Mouse (Mus musculus): ENCODE results near the gene Bclaf3.
"Not testable (repeated sequence)": the region's sequence is repeated elsewhere in the genome, so short reads cannot be mapped to it uniquely, and the experiment has no call there.

Gene Bclaf3

DNA sequence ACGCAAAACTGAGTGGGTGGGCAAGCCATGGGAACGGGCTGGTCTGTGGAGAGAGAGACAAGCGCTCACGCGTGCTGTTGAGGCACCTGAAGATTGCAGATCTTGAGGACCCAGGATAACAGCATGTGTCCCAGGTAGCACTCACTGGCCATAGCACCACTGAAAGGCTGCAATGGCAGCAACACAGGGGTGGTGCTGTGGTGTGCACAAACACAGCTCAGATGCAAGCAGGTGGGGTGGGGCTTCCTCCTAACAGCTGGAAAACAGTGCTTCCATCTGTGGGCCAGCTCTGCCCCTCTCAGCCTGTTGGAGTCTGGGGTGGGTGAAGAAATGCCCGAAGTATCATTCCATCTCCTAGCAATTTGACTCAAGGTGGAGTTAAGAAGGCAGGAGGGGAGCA, at the start of gene Bclaf3:
Gene Bclaf3, plus strand, starts transcription at position 301 of the 400 bp plus-strand sequence.
- no peak for DNase-seq

DNA sequence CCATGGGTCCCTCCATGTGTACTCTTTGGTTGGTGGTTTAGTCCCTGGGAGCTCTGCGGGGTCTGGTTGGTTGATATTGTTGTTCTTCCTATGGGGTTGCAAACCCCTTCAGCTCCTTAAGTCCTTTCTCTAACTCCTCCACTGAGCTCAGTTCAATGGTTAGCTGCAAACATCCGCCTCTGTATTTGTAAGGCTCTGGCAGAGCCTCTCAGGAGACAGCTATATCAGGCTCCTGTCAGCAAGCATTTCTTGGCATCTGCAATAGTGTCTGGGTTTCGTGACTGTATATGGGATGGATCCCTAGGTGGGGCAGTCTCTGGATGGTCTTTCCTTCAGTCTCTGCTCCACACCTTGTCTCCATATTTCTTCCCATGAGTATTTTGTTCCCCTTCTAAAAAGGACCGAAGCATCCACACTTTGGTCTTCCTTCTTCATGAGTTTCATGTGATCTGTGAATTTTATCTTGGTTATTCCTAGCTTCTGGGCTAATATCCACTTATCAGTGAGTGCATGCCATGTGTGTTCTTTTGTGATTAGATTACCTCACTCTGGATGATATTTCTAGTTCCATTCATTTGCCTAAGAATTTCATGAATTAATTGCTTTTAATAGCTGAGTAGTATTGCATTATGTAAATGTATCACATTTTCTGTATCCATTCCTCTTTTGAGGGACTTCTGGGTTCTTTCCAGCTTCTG, 48.1 kb upstream of the Bclaf3 start:
- DNase-seq = not testable (repeated sequence)

DNA sequence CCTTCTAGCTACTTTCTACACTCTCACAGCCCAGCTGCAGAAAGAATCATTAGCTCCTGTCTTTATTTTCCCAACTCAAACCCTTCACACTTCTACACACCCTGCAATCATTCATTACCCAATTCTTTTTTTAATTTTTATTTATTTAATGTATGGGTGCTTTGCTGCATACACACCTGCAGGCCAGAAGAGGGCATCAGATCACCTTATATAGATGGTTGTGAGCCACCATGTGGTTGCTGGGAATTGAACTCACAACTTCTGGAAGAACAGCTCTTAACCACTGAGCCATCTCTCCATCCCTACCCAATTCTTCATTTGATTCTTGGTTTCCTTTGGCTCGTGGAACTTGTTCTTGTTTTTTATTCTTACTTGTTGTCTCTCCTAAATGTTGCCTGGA, 42.2 kb upstream of the Bclaf3 start:
- no peak for DNase-seq

DNA sequence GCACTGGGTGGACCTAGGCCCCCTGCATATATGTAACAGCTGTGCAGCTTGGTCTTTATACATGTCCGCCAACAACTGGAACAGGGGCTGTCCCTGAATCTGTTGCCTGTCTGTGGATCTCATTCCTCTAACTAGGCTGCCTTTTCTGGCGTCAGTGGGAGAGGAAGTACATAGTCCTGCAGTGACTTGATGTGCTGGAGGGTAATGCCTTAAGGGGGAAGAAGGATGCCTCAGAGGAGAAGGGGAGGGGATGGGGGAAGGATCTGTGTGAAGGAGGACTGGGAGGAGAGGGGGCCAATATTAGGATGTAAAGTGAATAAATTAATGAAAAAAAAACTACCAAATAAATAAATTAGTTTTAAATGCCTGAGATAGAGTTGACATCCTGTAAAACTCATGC, 23.3 kb upstream of the Bclaf3 start:
- DNase-seq = no peak

DNA sequence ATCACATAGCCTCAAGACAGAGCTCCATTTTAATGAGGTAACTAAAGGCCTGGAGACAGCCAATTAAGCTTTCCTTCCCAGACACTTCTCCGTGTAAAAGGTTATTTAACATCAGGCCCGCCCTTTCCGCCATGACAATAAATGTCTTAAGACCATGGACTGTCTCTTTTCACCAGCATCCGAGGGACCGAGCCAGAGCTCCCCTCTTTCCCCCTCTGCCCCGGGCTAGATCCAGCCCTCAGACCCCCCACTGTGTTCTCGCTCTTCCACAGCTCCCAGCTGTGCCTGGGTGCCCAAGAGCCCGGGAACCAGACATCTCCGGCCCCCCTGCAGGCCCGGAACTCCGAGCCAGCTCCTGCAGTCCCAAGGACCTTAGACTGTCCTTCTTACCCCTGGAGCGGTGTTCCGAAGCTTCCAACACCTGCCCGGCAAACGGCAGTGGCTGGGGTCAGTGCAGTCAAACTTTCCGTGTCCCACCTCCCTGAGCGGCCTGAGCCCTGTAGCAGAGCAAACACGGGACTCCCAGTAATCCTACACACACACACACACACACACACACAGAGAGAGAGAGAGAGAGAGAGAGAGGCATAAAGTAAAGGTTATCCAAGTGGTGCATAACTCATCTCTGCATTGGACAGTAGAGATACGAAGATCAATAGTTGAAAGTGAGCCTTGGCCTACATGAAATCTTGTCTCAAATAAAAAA, 18.0 kb upstream of the Bclaf3 start:
- no peak for DNase-seq

DNA sequence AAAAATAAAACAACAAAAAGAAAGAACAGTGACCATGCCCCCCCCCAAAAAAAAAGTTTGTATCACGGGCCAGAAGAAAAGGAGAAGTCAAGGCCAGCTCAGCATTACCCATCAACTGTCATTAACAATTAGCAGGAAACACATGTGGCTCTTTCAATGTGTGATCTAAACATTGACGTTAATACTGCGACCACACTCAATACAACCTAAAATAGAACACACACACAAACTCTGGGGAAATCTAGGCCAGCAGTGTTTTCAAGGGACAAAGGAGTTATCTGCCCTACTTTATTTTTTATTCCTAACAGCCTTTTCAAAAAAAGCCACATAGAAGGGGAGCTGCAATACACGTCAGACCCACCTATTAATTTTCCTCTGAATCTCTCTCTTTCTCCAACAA, 17.4 kb upstream of the Bclaf3 start:
- DNase-seq = no peak

DNA sequence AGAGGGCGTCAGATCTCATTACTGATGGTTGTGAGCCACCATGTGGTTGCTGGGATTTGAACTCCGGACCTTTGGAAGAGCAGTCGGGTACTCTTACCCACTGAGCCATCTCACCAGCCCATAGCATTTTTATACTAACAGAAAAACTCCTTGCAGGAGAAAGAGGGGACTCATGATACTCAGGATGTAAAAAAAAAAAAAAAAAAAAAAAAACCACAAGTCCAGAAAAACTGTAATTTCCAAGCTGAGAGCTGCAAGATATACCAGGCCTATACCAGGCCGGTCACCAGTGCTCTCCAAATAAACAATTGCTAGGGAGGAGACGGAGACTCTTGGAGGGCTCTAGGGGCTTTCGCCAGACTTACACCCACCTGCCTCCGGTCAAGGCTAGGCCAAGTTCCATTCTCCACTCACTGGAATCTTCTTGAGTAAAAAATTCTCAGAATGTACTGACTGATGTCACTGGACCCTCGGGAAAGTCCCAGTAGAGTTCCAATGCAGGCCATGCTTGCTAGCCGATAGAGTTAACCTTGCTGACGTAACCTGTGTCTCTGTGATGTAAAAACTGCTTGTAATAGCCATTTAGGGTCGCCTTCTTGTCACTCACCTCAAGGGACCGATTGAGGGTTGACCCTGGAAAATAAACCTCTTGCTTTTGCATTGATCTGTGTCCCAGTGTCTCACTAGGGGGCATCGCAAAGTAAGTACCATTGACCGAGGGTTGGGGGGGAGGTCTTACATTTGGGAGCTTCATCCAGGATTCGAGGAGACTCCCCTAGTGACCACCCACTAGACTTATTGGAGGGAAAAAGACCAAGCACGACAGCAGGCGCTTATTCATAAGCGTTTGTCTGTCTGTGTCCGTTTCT, 16.4 kb upstream of the Bclaf3 start:
- no peak for DNase-seq

DNA sequence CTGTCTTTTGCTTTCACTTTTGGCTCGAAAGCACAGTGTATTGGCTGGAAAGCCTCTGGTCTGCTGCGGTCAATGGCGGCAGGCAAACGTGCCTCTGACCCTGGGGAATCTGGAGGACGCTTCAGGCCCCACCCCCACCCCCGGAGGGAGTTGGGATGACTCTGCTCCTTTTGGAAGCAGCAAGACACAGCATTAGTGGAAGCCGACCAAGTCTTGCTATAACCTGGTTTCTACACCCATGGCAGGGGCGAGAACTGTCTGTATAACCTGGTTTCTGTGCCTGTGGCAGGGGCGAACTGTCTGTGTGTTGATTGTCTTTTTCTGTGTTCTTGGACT, 15.8 kb upstream of the Bclaf3 start:
- DNase-seq = no peak

DNA sequence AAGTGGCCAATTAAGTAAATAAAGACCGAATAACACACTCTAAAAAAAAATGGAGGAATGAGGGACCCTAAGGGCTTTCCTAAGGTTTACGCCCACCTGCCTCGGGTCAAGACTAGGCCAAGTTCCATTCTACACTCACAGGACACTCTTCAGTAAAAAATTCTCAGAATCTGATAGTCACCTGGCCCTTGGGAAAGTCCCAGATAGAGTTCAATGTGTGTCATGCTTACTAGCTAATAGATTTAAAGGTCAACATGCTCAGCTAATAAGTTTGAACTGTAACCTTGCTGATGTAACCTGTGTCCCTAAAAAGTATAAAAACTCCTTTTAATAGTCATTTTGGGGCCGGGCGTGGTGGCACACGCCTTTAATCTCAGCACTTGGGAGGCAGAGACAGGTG, 10.9 kb upstream of the Bclaf3 start:
- DNase-seq = no peak

DNA sequence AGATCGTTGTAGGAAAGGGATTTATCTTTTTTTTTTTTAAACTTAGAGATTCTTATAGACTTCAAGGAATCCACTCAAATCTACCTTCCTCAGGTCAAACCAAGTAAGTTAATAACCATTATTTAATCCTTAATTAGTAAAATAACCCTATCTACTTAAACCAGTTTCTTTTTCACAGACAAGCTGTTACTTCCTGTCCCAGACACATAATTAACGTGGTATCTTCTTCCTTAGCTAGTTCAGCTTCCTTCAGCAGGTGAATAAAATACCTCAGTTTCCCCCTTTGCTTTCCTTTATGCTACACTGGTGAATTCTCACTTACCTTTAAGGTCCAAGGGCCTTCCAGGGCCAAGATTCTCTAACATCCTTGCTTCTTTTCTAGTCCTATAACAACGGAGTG, 4.7 kb upstream of the Bclaf3 start:
- DNase-seq = no peak

DNA sequence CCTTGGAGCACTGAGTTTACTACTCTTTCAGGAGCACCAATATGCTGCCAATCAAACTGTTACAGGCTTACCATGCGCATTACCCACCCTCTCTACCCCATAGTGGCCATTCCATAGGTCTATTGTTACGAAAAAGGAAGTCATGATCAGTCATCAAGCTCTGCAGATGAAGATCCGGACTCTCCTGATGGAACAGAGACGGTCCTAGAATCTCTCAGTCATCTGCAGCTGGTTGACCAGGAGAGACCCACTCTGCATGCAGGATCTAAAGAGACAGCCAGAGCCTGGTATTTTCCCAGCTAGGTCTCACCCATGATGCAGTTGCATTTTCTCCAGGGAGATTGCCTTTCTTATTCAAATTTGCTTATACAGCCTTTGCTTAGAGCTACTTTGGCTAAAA, 3.8 kb upstream of the Bclaf3 start:
- no peak for DNase-seq

DNA sequence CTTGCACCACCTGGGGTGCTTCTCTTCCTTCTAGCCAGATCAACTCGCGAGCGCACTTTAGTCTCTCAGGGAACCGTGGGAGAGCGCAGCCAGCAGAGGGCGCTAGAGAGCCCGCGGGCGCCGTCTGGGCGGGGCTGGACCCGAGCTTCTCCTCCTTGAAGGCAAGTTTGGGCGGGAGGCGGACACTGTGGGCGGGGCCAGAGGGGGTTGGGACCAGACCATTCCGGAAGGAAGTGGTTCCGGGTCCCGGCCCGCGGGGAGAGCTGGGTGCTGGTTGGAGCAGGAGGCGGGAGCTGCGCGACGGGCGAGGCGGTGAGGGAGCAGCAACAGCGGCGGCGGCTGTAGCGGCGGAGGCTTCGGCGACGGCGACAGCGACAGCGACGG, 5.9 kb downstream of the Bclaf3 start:
- DNase-seq = peak; percentile 96

DNA sequence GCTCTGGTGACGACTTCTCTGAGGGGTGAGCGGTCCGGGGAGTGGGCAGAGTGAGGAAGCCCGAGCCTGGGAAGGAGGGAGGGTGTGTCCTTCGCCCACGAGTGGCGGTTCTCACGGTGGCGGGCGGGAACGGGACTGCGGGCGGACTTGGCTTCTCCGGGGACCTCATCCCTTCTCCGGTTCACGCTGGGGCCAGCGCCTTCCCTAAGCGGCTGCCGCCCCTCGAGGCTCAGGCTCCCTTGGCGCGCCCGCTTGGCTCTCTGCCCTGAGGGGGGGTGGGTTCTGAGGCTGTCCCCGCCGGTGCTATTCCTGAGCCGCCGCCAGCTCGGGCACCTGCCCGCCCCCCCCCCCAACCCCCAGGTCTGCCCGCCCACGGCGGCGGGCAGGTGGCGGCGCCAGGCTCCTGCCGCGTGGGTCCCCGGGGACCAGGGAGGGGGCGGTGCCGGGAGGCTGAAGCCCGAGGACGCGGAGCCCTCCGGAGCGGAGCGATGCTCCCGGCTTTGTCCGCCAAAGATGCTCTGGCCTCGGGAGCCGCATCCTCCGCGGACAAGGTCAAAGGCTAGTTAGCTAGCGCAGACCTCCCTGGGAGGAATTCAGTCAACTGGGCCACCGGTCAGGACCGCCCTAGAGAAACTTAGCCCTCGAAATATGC, 6.4 kb downstream of the Bclaf3 start:
- no peak for DNase-seq

DNA sequence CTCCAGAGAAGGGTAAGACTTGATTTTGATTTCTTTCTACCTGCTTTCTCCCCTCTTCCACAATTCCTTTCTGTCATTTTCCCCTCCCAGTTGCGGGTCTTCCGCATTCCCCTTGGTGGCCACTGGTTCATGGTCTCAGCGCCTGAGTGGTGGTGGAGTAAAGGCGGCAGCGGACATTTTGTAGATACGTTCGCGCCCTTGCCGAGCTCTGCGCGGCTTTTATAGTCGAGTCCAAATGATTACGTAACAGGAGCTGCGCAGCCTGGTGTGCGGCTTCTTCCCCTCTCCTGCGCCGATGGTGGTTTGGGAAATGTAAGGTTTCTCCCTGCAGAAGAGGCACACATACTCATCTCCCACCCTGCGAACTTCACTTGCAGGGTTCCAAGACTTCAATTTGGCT, 15.4 kb downstream of the Bclaf3 start:
- DNase-seq = no peak

DNA sequence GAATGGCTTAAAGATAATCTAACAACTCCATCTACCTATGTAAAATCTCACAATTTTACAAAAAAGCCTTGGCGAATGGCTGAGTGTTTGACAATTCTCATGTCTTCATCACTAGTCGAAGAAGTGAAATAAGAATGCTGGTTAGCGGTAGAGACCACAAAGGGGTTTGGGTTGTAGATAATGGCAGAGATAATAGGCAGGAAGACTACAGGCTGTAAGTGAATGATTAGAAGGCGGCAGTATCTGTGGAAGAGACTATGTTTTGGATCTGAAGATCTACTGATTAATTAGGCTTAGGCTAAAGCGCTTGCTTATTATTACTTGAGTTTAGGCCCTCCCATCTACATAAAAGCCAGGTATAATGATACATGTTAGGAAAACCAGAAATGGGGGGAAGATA, 20.6 kb downstream of the Bclaf3 start:
- no peak for DNase-seq

DNA sequence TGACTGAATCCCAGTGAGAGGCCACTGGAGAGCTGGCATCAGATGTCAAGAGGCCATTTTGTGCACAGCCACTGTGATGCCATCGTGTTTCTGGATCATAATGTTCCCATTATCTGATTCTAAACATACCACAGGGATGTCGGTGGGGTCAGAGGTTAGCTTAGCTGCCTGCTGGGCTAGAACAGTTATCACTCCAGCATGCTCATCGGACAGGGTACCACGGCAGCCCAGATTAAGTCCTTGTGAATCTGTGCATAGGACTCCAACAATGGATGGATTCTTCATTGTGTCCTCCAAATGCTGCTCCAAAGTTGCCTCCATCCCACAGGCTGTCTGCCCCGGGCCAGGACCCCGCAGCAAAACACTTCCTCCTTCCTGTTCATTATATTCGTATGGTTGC, 58.2 kb downstream of the Bclaf3 start:
- not testable (repeated sequence) for DNase-seq

DNA sequence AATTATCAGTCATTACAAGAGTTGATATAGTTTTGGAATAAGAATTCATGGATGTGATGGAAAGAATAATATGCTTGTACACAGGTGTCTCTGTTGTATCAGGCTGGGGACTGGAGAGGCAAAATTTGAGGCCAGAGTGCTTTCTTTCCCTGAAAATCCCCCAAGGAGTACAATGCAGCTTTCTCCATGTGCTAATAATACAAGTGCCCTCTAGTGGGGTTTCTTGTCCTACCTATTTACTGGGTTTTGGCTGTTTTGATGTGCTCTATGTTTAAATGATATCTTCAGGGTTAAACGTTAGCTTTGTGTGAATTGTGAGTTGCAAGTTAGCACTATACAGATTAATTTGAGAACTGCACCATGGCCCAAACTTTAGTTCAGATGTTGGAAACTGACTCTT, 65.1 kb downstream of the Bclaf3 start:
- DNase-seq = no peak

DNA sequence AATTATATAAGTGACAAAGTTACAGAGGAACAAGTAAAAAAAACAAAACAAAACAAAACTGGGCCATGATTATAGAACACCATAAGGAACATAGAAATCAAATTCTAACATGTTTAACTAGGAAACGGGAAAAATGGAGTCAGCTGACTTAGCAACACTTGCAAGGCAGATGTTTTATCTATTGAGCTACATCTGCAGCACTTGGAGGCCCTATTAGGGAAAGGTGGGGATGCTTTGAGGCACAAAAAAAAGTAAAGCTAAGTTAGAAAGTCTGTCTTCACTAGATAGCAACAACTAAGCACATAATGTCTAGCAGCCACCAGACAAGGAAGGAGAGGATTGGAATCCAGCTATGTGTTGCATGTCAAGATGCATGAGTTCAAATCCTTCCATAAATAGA, 71.0 kb downstream of the Bclaf3 start:
- no peak for DNase-seq

DNA sequence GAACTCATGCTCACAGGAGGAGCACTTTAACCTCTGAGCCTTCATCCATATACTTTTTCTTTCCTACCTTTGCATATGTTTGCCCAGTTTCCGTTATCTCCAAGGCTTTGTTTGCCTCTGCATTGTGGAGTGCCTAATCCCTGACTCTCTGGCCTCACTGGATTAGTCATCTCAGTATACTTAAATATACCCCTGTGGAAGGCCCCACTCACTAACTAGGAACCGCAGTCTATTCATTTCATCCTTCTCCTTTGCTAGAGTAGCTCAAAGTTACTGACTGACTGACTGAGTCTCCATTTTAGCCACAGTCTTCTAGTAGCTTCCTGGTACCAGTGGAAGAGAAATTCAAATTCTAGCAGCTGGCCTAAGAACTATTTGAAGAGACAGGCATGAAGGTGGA, 78.3 kb downstream of the Bclaf3 start:
- DNase-seq = no peak

DNA sequence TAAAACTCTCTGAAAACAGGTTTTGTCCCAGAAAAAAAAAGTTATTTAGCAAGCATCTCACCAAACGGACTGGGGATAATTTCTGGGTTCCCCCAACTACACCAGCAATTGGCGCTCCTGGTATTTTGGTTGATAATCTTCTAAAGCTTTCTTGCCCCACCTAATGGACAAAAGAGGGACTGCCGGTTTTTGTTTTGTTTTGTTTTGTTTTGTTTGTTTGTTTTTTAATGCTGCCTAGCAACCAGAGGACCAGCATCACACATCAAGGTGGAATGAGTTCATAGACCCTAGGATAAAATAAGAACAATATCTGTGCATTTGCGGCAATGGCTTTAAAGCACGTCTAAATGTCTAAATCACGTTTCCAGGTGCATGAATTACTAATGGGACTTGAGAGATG, 80.4 kb downstream of the Bclaf3 start:
- no peak for DNase-seq

DNA sequence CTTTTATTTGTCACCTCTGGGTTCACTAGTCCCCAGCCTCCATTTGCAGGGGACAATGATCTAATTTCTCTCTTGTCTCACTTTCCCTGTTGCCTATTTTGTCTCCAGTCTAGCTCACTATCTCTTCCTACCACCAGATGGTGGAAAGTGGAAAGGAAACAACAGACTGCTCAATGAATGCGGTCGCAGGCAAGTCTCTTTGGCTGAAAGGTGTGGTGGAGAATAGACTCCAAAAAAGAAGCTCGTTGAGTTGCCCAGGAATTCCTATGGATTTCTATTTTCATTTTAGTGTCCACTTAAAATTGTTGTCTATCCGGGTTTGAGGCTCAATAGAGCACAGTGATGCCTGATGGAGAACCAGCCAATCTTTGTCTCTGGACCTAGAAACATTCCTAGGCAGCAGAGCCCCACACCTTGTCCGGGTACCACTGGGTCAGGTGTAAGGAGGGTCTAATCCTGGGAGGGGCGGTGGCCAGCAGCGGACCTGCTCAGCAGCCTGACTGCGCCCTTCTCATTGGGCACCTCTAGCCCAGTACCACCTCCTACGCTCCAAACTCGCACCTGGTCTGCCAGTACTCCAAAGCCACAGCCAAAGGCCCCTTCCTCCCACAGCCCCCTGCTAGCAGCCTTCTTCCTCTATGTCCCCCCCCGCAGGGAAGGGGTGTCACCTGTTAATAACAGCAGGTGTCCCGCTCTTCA, 99.9 kb downstream of the Bclaf3 start:
- peak; percentile 16 for DNase-seq

DNA sequence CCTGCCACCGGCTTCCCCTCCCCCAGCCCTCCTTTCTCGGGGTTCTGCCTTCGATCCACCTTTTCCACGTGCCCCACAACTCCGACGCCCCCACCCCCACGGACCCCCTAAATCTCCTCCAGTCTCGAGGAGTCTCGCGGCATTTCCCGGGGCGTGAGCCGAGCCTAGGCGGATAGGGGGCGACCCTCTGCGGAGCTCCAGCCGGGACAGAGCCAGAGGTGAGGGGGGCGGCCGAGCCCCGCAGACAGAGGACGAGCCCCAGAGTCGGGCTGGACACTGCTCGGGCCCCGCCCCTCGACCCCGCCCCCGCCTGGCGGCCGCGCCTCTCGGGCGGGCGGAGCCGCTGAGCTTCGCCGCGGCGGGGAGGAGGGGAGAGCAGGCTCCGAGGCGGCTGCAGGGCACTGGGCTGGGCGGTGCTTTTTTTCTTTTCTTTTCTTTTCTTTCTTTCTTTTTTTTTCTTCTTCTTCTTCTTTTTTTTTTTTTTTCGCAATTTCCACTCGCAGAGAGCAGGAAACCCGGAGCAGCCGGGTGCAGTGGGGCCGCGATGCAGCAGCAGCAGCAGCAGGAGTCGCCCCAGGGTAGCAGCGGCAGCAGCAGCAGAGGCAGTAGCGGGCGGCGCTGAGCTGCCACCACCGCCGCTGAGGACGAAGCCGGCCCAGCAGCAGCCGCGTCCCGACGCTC, 100.6 kb downstream of the Bclaf3 start, which contains the start of gene Sh3kbp1:
Gene Sh3kbp1, plus strand, starts transcription at position 366 of the 681 bp plus-strand sequence.
- DNase-seq = peak; percentile 72

All from thymus, postnatal 25 days (tissue).